Mouse (Mus musculus): ENCODE measurements around the gene Gata1. TPM values are rescaled to one million over a fixed set of nuclear protein-coding genes. Genes with fewer than 3 reads are reported as not detected.

Gene Gata1
- polyA plus RNA-seq, 1 experiment from 2014 or later: 0.18 TPM

GRCm38 (mm10) chrX:7947108-7947899 lies 30.6 kb downstream of the Gata1 start, which contains the start of gene Hdac6:
Hdac6 (minus strand) TSS chrX:7947889.
- Histone ChIP-seq H3K27ac (ENCODE audit: low read length) (peak within 1 kb of the TSS; percentile 77), H3K4me2 (ENCODE audit: low read length) (peak within 1 kb of the TSS; percentile 60), H3K36me3 (ENCODE audit: control insufficient read depth, insufficient read depth, low read length) (no peaks in the 10 kb centered on the region), H3K9me3 (replicated peaks; ENCODE audit: control insufficient read depth, low read length, poor library complexity, severe bottlenecking) (no peaks in the 10 kb centered on the region), H3K4me1 (ENCODE audit: control insufficient read depth, insufficient read depth, low read length) (peaks cover 6% of the 10 kb centered on the region; the same call in 1 of the 2 replicates), H3K4me3 (ENCODE audit: low read depth, low read length) (peak within 1 kb of the TSS; percentile 51), H3K9ac (ENCODE audit: low read depth, low read length) (peak within 1 kb of the TSS; percentile 65), H3K27me3 (ENCODE audit: control insufficient read depth, insufficient read depth, low read depth, low read length) (no peaks in the 10 kb centered on the region)
- WGBS: 20% methylated on average over 36 of the region's 37 CpGs
- ATAC-seq: peak; percentile 61

- WGBS: 70% methylated on average over 8 of the region's 8 CpGs
- ATAC-seq: no peak
- Histone ChIP-seq H3K27me3 (ENCODE audit: control insufficient read depth, insufficient read depth, low read depth, low read length) (no peaks in the 10 kb centered on the region), H3K9ac (ENCODE audit: low read depth, low read length) (no peak overlapping the region), H3K4me3 (ENCODE audit: low read depth, low read length) (no peak overlapping the region), H3K4me2 (ENCODE audit: low read length) (no peak overlapping the region), H3K27ac (ENCODE audit: low read length) (no peak overlapping the region), H3K9me3 (replicated peaks; ENCODE audit: control insufficient read depth, low read length, poor library complexity, severe bottlenecking) (no peaks in the 10 kb centered on the region), H3K36me3 (ENCODE audit: control insufficient read depth, insufficient read depth, low read length) (no peaks in the 10 kb centered on the region; the same call in 1 of the 2 replicates), H3K4me1 (ENCODE audit: control insufficient read depth, insufficient read depth, low read length) (peaks cover 6% of the 10 kb centered on the region; the same call in 1 of the 2 replicates)
Observed at GRCm38 (mm10) chrX:7945618-7946017, 32.3 kb downstream of the Gata1 start.

DNA sequence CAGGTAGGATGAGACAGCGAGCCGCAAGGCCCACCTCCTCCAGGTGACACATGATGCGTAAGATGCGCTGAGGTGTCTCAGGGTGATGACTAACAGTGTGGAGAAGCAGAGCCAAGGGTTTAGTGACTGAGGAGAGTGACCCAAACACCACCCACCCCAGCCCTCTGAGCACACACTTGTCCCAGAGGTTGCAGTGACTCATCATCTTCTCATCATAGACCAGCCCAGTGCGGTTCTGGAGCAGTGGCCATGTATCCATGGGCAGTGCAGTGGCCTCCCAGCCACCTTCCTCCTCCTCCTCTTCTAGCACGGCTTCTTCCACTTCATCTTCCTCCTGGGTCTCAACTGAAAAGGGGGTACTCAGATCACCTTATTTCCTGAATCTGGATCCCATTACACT lies 40.2 kb downstream of the Gata1 start:
- no peaks in the 10 kb centered on the region for H3K4me1 ChIP-seq (ENCODE audit: control insufficient read depth, insufficient read depth, low read length)
- H3K4me3 ChIP-seq (ENCODE audit: low read depth, low read length): no peak overlapping the region
- WGBS: 90% methylated on average over 6 of the region's 6 CpGs
- no peak overlapping the region for H3K9ac ChIP-seq (ENCODE audit: low read depth, low read length)
- no peaks in the 10 kb centered on the region for H3K27me3 ChIP-seq (ENCODE audit: control insufficient read depth, insufficient read depth, low read depth, low read length)
- H3K36me3 ChIP-seq (ENCODE audit: control insufficient read depth, insufficient read depth, low read length): peaks cover 7% of the 10 kb centered on the region; the same call in 1 of the 2 replicates
- no peak for ATAC-seq
- no peaks in the 10 kb centered on the region for H3K9me3 ChIP-seq (replicated peaks; ENCODE audit: control insufficient read depth, low read length, poor library complexity, severe bottlenecking)
- H3K4me2 ChIP-seq (ENCODE audit: low read length): no peak overlapping the region
- H3K27ac ChIP-seq (ENCODE audit: low read length): no peak overlapping the region

- H3K4me3 ChIP-seq (ENCODE audit: low read depth, low read length): no peak overlapping the region
- H3K27ac ChIP-seq (ENCODE audit: low read length): no peak overlapping the region
- no peaks in the 10 kb centered on the region for H3K27me3 ChIP-seq (ENCODE audit: control insufficient read depth, insufficient read depth, low read depth, low read length)
- no peak overlapping the region for H3K9ac ChIP-seq (ENCODE audit: low read depth, low read length)
- peaks cover 11% of the 10 kb centered on the region; the same call in 1 of the 2 replicates for H3K36me3 ChIP-seq (ENCODE audit: control insufficient read depth, insufficient read depth, low read length)
- no peaks in the 10 kb centered on the region for H3K9me3 ChIP-seq (replicated peaks; ENCODE audit: control insufficient read depth, low read length, poor library complexity, severe bottlenecking)
- H3K4me2 ChIP-seq (ENCODE audit: low read length): no peak overlapping the region
- WGBS: 50% methylated on average over 11 of the region's 11 CpGs
- no peak for ATAC-seq
- no peaks in the 10 kb centered on the region for H3K4me1 ChIP-seq (ENCODE audit: control insufficient read depth, insufficient read depth, low read length)
Observed at GRCm38 (mm10) chrX:7936874-7937273, 41.0 kb downstream of the Gata1 start.

- Histone ChIP-seq H3K4me1 (ENCODE audit: control insufficient read depth, insufficient read depth, low read length) (no peaks in the 10 kb centered on the region; the same call in 1 of the 2 replicates), H3K27me3 (ENCODE audit: control insufficient read depth, insufficient read depth, low read depth, low read length) (no peaks in the 10 kb centered on the region), H3K9ac (ENCODE audit: low read depth, low read length) (no peak within 1 kb of the TSS), H3K36me3 (ENCODE audit: control insufficient read depth, insufficient read depth, low read length) (peaks cover 7% of the 10 kb centered on the region; the same call in 1 of the 2 replicates), H3K4me3 (ENCODE audit: low read depth, low read length) (no peak within 1 kb of the TSS), H3K4me2 (ENCODE audit: low read length) (no peak within 1 kb of the TSS), H3K9me3 (replicated peaks; ENCODE audit: control insufficient read depth, low read length, poor library complexity, severe bottlenecking) (no peaks in the 10 kb centered on the region), H3K27ac (ENCODE audit: low read length) (no peak within 1 kb of the TSS)
- 19% methylated on average over 19 of the region's 19 CpGs for WGBS
- ATAC-seq: no peak
Observed at GRCm38 (mm10) chrX:7928270-7928790, 49.5 kb downstream of the Gata1 start, which contains the start of gene Eras. Eras (minus strand) TSS chrX:7928607.

- Histone ChIP-seq H3K4me2 (ENCODE audit: low read length) (no peak overlapping the region), H3K4me3 (ENCODE audit: low read depth, low read length) (no peak overlapping the region), H3K27me3 (ENCODE audit: control insufficient read depth, insufficient read depth, low read depth, low read length) (no peaks in the 10 kb centered on the region), H3K27ac (ENCODE audit: low read length) (no peak overlapping the region), H3K9me3 (replicated peaks; ENCODE audit: control insufficient read depth, low read length, poor library complexity, severe bottlenecking) (no peaks in the 10 kb centered on the region), H3K9ac (ENCODE audit: low read depth, low read length) (no peak overlapping the region), H3K36me3 (ENCODE audit: control insufficient read depth, insufficient read depth, low read length) (peaks cover 8% of the 10 kb centered on the region), H3K4me1 (ENCODE audit: control insufficient read depth, insufficient read depth, low read length) (peaks cover 8% of the 10 kb centered on the region; the same call in 1 of the 2 replicates)
- 36% methylated on average over 10 of the region's 10 CpGs for WGBS
- ATAC-seq: no peak
Observed at GRCm38 (mm10) chrX:7927116-7927515, 50.8 kb downstream of the Gata1 start.

- Histone ChIP-seq H3K4me2 (ENCODE audit: low read length) (no peak overlapping the region), H3K9me3 (replicated peaks; ENCODE audit: control insufficient read depth, low read length, poor library complexity, severe bottlenecking) (no peaks in the 10 kb centered on the region), H3K4me3 (ENCODE audit: low read depth, low read length) (no peak overlapping the region), H3K4me1 (ENCODE audit: control insufficient read depth, insufficient read depth, low read length) (peaks cover 8% of the 10 kb centered on the region; the same call in 1 of the 2 replicates), H3K27ac (ENCODE audit: low read length) (no peak overlapping the region), H3K9ac (ENCODE audit: low read depth, low read length) (no peak overlapping the region), H3K27me3 (ENCODE audit: control insufficient read depth, insufficient read depth, low read depth, low read length) (no peaks in the 10 kb centered on the region), H3K36me3 (ENCODE audit: control insufficient read depth, insufficient read depth, low read length) (peaks cover 7% of the 10 kb centered on the region)
- WGBS: 79% methylated on average over 6 of the region's 6 CpGs
- no peak for ATAC-seq
Observed at GRCm38 (mm10) chrX:7926266-7926665, 51.6 kb downstream of the Gata1 start.

GRCm38 (mm10) chrX:7922032-7922431 lies 55.8 kb downstream of the Gata1 start:
- H3K9me3 ChIP-seq (replicated peaks; ENCODE audit: control insufficient read depth, low read length, poor library complexity, severe bottlenecking): no peaks in the 10 kb centered on the region
- peak overlapping the region; percentile 54 for H3K4me3 ChIP-seq (ENCODE audit: low read depth, low read length)
- H3K36me3 ChIP-seq (ENCODE audit: control insufficient read depth, insufficient read depth, low read length): peaks cover 4% of the 10 kb centered on the region
- H3K27me3 ChIP-seq (ENCODE audit: control insufficient read depth, insufficient read depth, low read depth, low read length): no peaks in the 10 kb centered on the region
- H3K4me2 ChIP-seq (ENCODE audit: low read length): peak overlapping the region; percentile 67
- H3K9ac ChIP-seq (ENCODE audit: low read depth, low read length): peak overlapping the region; percentile 70
- ATAC-seq: no peak; the same call in 1 of the 2 replicates
- 25% methylated on average over 18 of the region's 48 CpGs for WGBS
- peak overlapping the region; percentile 85 for H3K27ac ChIP-seq (ENCODE audit: low read length)
- peaks cover 8% of the 10 kb centered on the region; the same call in 1 of the 2 replicates for H3K4me1 ChIP-seq (ENCODE audit: control insufficient read depth, insufficient read depth, low read length)

Data from midbrain, embryonic 16.5 days (tissue).